Mouse (Mus musculus) lung, embryonic 14.5 days (tissue): ENCODE measurements around the gene Rap1a. TPM values are rescaled to one million over a fixed set of nuclear protein-coding genes. Genes with fewer than 3 reads are reported as not detected.

Source experiments
- ATAC-seq: fragments of 200-750 bp; cut with Nextera tagmentation; 2 replicates; pipeline ENCODE4 v1.8.0; 2017; ENCODE audit warnings: mild to moderate bottlenecking, moderate TSS enrichment, moderate library complexity; ENCODE audit not compliant: insufficient read depth
- DNase-seq: peaks from one replicate; pipeline ENCODE4 v3.0.0-alpha.2; 2015
- H3K27ac ChIP-seq: fragments of 300-500 bp; sonication (generic); 2 replicates; pipeline ENCODE4 v1.5.1; 2014; ENCODE audit warnings: low read depth, mild to moderate bottlenecking, moderate library complexity
- H3K27me3 ChIP-seq: fragments of 300-500 bp; sonication (generic); 2 replicates; pipeline ENCODE4 v1.6.1; 2014; ENCODE audit warnings: low read length, control low read depth; ENCODE audit not compliant: insufficient read depth
- H3K36me3 ChIP-seq: fragments of 300-500 bp; sonication (generic); 2 replicates; pipeline ENCODE4 v1.6.1; 2014; ENCODE audit warnings: control low read depth; ENCODE audit not compliant: insufficient read depth
- H3K4me1 ChIP-seq: fragments of 300-500 bp; sonication (generic); 2 replicates; pipeline ENCODE4 v1.6.1; 2014; ENCODE audit warnings: antibody characterized with exemption, control low read depth; ENCODE audit not compliant: insufficient read depth
- H3K4me2 ChIP-seq: fragments of 300-500 bp; sonication (generic); 2 replicates; pipeline ENCODE4 v1.6.1; 2014; ENCODE audit warnings: mild to moderate bottlenecking
- H3K4me3 ChIP-seq: fragments of 300-500 bp; sonication (generic); 2 replicates; pipeline ENCODE4 v1.5.1; 2014; ENCODE audit warnings: low read depth, low read length
- H3K9ac ChIP-seq: fragments of 300-500 bp; sonication (generic); 2 replicates; pipeline ENCODE4 v1.6.1; 2014
- H3K9me3 ChIP-seq: fragments of 300-500 bp; sonication (generic); 2 replicates; pipeline ENCODE4 v1.6.1; 2016; ENCODE audit warnings: low read depth, low read length, control low read depth
- CTCF ChIP-seq: IDR thresholded peaks from 2 replicates; pipeline ENCODE4 v1.5.1; 2016; ENCODE audit warnings: antibody characterized with exemption, low read depth
- WGBS: fragments of 180-500 bp; shearing (Covaris S2); extraction: QIAGEN DNeasy Blood & Tissue Kit; methylation state at CpG from one replicate; pipeline ENCODE4 v1.1.7; 2014; 5-methylcytosine and 5-hydroxymethylcytosine counted together
- polyA plus RNA-seq: library from polyadenylated mRNA; unstranded; fragments of >200 nt; fragmentation: Nextera tagmentation; extraction: Ambion mirVana; gene quantifications from 2 replicates; pipeline ENCODE4 v1.2.1, GENCODE M21; 2014

Rap1a gene
- polyA plus RNA-seq, 1 experiment from 2014 or later, result 95.5 TPM

GRCm38 (mm10) chr3:105750810-105751209, 50.3 kb downstream of the Rap1a start:
- H3K4me2 ChIP-seq, result no peak overlapping the region
- DNase-seq, result no peak
- no peak overlapping the region for H3K27ac ChIP-seq
- no peak for TF ChIP-seq CTCF
- no peak overlapping the region for H3K4me3 ChIP-seq
- peaks cover 6% of the 10 kb centered on the region; the same call in 1 of the 2 replicates for H3K36me3 ChIP-seq
- H3K27me3 ChIP-seq, result no peaks in the 10 kb centered on the region
- WGBS, result 61% methylated on average over 2 of the region's 2 CpGs
- no peak overlapping the region for H3K9ac ChIP-seq
- H3K4me1 ChIP-seq, result no peaks in the 10 kb centered on the region
- no peaks in the 10 kb centered on the region for H3K9me3 ChIP-seq
- ATAC-seq, result no peak

- WGBS, result 74% methylated on average over 2 of the region's 2 CpGs
- Histone ChIP-seq H3K27me3 (no peaks in the 10 kb centered on the region), H3K4me1 (no peaks in the 10 kb centered on the region), H3K36me3 (peaks cover 6% of the 10 kb centered on the region; the same call in 1 of the 2 replicates), H3K27ac (no peak overlapping the region), H3K9ac (no peak overlapping the region), H3K4me2 (no peak overlapping the region), H3K4me3 (no peak overlapping the region), H3K9me3 (no peaks in the 10 kb centered on the region)
- TF ChIP-seq CTCF, result no peak
- ATAC-seq (no peak), DNase-seq (peak; percentile 12)
Observed at GRCm38 (mm10) chr3:105746542-105746941, 54.6 kb downstream of the Rap1a start.

- Histone ChIP-seq H3K4me1 (no peaks in the 10 kb centered on the region), H3K4me3 (no peak overlapping the region), H3K27me3 (no peaks in the 10 kb centered on the region), H3K9ac (no peak overlapping the region), H3K36me3 (peaks cover 29% of the 10 kb centered on the region), H3K27ac (no peak overlapping the region), H3K9me3 (no peaks in the 10 kb centered on the region), H3K4me2 (no peak overlapping the region)
- ATAC-seq (no peak), DNase-seq (no peak)
- 82% methylated on average over 3 of the region's 3 CpGs for WGBS
- TF ChIP-seq CTCF, result no peak
Observed at GRCm38 (mm10) chr3:105737666-105738065, 63.5 kb downstream of the Rap1a start.

- WGBS, result 89% methylated on average over 7 of the region's 7 CpGs
- TF ChIP-seq CTCF, result no peak
- Histone ChIP-seq H3K4me3 (no peak overlapping the region), H3K4me2 (no peak overlapping the region), H3K27ac (no peak overlapping the region), H3K36me3 (peaks cover 30% of the 10 kb centered on the region), H3K27me3 (no peaks in the 10 kb centered on the region), H3K4me1 (no peaks in the 10 kb centered on the region), H3K9me3 (no peaks in the 10 kb centered on the region), H3K9ac (no peak overlapping the region)
- DNase-seq, result no peak
- ATAC-seq, result no peak
Observed at GRCm38 (mm10) chr3:105737070-105737469, 64.1 kb downstream of the Rap1a start.

GRCm38 (mm10) chr3:105736148-105736547, 65.0 kb downstream of the Rap1a start:
- DNase-seq (no peak), ATAC-seq (no peak)
- Histone ChIP-seq H3K4me3 (no peak overlapping the region), H3K9ac (no peak overlapping the region), H3K36me3 (peaks cover 36% of the 10 kb centered on the region), H3K27me3 (no peaks in the 10 kb centered on the region), H3K4me2 (no peak overlapping the region), H3K27ac (no peak overlapping the region), H3K9me3 (no peaks in the 10 kb centered on the region), H3K4me1 (no peaks in the 10 kb centered on the region)
- no peak for TF ChIP-seq CTCF
- WGBS, result 70% methylated on average over 1 of the region's 1 CpGs

GRCm38 (mm10) chr3:105735285-105735684, 65.9 kb downstream of the Rap1a start:
- DNase-seq, result no peak
- Histone ChIP-seq H3K4me1 (no peaks in the 10 kb centered on the region), H3K36me3 (peaks cover 44% of the 10 kb centered on the region), H3K27me3 (no peaks in the 10 kb centered on the region), H3K27ac (no peak overlapping the region), H3K9ac (no peak overlapping the region), H3K4me3 (no peak overlapping the region), H3K4me2 (no peak overlapping the region), H3K9me3 (no peaks in the 10 kb centered on the region)
- TF ChIP-seq CTCF, result no peak
- ATAC-seq, result no peak

- Histone ChIP-seq H3K4me3 (no peak overlapping the region), H3K27me3 (no peaks in the 10 kb centered on the region), H3K27ac (no peak overlapping the region), H3K9ac (no peak overlapping the region), H3K4me1 (no peaks in the 10 kb centered on the region), H3K9me3 (no peaks in the 10 kb centered on the region), H3K4me2 (no peak overlapping the region), H3K36me3 (peaks cover 45% of the 10 kb centered on the region)
- DNase-seq (peak; percentile 61), ATAC-seq (no peak)
- no peak for TF ChIP-seq CTCF
- 70% methylated on average over 4 of the region's 4 CpGs for WGBS
Observed at GRCm38 (mm10) chr3:105733538-105733937, 67.6 kb downstream of the Rap1a start.

- Histone ChIP-seq H3K4me1 (no peaks in the 10 kb centered on the region), H3K4me3 (no peak overlapping the region), H3K9ac (no peak overlapping the region), H3K27ac (no peak overlapping the region), H3K27me3 (no peaks in the 10 kb centered on the region), H3K9me3 (no peaks in the 10 kb centered on the region), H3K4me2 (no peak overlapping the region), H3K36me3 (peaks cover 41% of the 10 kb centered on the region)
- no peak for TF ChIP-seq CTCF
- 86% methylated on average over 4 of the region's 4 CpGs for WGBS
- DNase-seq, result no peak
- ATAC-seq, result no peak
Observed at GRCm38 (mm10) chr3:105732360-105732759, 68.8 kb downstream of the Rap1a start.
